Mouse (Mus musculus): ENCODE measurements at regions not wholly inside any gene's neighbourhood (a gene's known extent, or its start where the extent isn't known, plus 50 kb on each side); places are given as distances from the start of the nearest gene placed in this dataset.

- TF ChIP-seq ZC3H11A (IDR thresholded peaks at IDR 0.05; ENCODE audit: borderline replicate concordance, low read depth, low read length) (no peak), MAFK (IDR thresholded peaks at IDR 0.05; ENCODE audit: insufficient read depth, low read depth, low read length) (no peak), CHD2 (IDR thresholded peaks at IDR 0.05; ENCODE audit: low read depth, low read length) (no peak)
Measured at GRCm38 (mm10) chr13:5425491-5426232, 435.6 kb upstream of the Klf6 start.

All from ES-E14 (cell line).